Mouse (Mus musculus): ENCODE results near the gene Bag5.
"Not testable (repeated sequence)": the region's sequence is repeated elsewhere in the genome, so short reads cannot be mapped to it uniquely, and the experiment has no call there.

Gene Bag5

DNA sequence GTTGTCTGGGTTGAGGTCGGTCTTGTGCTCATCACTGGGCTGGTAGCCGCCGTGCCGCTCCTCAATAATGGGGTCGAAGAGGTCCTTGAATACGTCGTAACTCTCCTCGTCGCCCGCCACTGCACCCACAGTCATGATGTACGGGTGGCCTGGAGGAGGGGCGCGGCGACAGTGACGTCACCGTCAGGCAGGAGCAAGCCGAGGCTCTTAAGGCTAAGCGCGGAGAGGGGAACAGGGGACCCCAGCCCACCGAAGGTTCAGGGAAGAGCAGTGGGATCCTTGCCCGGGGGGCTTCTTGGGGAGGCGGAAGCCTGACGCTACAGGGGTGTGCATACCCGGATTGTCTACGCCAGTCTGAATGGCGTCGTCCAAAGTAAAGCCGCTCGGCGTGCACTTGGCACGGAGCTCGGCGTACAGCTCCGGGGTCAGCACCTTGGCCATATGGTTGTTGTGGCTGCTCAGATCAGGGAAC is 41.6 kb downstream of the Bag5 start:
- peak in 1 of 2 experiments; percentile 46 for DNase-seq

DNA sequence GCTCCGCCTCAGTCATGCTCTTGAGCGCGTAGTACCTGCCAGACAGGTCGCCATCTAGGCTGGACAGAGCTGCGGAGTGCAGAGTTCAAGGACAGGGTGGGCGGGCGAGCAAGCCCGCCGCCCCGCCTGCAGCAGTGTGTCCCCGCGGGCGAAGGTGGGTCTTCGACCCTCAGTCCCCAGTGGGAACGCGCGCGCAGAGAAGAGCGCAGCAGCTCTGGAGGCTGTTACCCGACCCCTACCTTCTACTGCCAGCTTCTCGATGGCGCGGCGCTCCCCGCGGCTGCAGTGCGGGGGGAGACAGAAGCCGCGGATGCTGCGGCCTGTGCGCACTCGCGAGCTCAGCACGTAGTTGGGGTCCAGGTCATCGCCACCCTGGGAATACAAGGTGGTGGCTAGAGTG is 42.1 kb downstream of the Bag5 start:
- DNase-seq, result no peak

DNA sequence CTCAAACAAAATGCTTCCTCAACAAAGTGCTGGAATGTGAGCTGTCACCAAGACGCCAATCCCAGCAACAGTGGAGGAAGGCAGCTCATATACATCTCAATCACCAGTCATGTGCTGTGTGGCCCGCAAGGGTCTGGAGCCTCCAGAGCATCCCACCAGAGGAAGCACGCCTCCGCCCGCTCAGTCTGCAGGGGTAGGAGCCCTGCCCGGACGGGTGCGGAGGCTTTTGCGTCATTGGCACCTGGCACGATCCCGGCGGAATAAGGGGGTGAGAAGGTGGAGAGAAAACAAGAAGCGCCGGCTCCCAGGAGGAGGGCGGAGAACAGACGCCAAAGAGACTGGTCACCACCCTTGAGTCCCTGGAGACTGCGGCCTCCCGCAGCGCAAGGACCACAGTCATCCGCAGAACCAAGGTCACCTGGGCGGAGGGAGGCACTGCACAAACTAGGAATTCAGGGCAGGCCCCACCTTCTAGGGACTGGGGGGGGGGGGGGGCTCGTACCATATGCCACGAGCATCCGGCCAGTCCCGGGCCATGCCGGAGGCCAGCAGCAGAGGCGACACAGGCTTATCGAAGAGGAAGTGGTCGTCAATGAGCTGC is 42.6 kb downstream of the Bag5 start:
- DNase-seq, result no peak

DNA sequence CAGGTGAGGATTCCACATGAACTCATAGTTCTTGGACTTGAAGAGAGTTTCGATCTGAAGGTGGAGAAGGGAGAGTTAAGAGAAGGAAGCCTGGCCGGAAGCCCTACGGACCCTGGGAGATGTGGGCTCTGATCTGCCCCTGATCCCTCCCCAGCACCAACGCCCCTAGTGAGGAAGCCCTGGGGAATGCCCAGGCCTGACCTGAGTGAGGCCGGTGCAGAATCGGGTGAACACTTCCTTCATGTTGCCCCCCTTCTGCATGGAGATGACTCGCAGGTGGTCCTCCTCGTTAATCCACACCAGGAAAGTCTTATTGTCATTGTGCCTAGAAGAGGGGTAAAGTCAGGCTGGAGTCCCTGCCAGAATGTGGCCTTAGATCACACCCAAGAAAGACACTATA is 43.1 kb downstream of the Bag5 start:
- no peak for DNase-seq

DNA sequence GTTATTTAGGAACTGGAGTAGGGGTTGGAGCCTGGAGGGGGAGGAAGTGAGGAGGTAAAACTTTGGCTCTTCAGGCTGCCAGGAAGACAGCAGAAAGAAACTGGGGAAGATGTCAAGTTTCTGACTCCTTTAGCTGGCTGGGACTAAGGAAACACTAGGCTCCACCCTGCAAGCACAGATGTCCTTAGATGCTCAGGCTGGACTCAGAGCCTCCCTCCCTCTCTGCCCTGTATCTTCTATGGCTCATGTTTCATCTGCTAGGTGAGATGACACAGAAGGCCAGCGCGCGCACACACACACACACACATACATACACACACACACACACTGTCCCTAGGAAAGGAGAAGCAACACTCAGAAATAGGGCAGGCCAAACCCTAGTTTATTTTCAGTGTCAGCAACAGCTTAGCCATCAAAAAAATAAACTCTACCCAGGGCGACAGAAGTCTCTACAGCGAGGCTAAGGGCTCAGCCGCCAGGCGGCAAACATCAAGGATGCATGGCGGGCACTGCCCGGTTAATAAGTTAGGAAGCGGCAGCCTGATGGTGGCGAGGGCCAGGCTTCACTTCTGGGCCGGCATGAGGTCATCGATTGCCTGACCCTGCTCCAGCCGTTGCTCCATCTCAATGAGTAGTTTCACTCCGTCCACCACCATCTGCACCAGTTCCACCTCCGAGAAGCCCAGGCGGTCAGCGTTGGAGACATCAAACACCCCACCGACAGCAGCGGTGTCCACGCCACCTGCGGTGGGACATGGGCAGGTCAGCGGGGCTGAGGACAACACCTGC is 43.9 kb downstream of the Bag5 start:
- no peak for DNase-seq

DNA sequence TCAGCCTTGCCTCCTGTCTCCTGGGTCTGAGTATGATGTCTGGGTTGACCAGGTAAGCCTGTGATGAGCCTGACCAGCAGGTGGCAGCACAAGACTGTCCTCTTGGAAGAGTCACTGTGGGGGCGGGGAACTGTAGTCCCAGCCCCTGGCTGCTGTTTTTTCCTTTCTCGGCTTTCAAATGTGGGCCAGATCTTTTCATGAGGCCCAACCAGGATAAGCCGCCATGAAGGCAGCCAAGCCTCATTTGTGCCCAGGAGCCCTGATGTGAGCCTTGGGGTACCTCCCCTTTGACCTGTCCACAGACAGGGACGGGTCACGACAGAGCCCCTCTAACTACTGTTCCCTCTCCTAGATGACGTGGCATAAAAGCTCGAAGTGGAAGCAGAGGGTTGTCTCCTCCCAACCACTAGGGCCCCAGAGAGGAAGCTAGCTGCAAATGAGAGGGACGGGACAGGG is 44.6 kb downstream of the Bag5 start:
- peak; percentile 75 to 93 for DNase-seq

DNA sequence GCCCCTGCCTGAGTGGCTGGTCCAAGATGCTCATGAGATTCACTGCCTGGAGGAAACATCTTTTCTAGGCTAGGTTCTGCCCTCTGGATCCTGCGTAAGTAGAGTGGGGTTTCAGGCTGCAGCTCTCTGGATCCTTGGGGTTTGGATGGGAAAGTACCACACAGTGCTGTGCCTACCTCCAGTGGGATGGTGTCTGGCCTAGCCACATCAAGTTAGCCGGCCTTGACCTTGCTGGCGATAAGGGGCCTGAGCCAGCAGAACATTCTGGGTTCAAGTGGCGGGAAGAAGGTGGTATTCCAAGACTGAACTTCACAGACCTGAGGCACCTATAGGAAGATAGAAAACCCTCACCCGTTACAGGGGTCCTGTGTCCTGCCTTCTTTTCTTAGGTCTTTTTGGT is 45.6 kb downstream of the Bag5 start:
- no peak for DNase-seq

DNA sequence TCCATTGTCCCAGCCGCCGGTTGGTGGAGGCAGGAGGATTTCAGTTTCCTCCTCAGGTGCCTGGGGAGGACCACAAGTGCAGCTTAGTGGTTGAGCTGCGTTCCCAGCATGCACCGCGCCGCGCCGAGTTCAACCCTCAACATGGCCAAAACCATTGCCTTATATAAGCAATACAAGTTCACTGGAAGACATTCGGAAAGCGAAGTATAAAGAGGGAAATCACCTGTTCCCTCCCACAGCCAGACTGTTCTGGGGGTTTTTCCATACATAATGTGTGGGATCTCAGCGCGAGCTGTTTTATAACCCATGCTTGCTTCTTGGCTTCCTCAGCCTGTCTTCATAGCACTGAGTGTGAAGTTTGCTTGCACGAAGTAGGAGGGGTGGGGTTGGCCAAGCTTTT is 46.7 kb downstream of the Bag5 start:
- DNase-seq, result no peak

DNA sequence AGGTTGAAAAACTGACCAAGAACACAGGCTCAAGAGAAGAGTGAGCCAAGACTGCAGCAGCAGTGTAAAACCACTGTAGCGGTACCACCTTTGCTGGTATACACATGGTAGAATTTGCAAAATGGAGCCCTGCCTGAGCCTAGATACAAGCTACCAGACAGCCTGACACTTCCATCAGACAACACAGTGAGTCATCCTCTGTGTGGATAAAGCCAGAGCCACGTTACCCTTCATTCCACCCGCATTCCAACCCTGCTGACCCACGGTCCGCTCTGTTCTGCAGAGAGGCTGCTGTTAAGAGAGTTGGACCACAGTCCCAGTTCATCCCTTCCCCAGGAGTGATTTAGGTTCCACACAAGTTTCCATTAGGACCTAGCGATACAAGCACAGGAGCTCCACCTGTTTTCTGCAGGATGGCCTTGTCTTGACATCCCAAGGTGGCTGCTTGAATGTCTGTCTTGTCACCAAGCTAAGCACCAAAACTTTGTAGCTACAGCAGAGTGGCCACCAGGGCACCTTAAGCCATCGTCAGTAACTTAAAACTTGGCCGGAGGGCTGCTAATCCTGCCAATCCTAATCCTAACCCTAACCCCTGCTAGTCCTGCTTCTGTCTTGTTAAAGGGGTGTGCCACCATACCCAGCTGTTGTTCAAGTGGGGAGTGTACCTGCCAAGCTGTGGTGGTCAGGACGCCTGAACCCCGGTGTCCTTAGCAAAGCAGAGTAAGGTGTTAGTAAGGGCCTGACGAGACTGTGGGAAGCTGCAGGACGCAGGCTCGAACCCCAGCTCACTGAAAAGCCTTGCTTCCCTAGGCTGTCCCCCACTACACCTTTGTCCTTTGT is 47.8 kb downstream of the Bag5 start:
- DNase-seq, result no peak

DNA sequence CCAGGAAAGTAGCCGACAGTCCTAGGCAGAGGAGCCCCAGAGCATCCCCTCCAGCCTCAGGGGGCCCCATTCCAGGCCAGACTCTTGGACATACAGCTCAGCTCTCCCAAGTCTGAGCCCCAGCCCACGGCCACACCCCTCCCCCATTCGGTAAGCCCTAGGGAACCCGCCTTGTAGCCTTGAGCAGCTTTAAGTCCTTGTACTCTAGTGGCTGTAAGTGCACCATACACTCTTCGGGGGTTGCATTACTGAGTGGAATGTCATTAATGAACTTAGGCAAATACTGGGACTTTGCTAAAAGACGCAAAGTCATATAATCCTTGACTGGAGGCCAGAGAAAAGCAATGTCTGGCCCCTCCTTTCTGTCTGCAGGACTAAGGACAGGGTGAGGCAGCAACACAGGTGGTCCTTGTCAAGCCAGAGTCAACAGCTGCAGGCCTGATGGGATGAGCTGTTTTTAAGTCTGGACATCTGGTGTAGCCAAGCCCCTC is 48.9 kb downstream of the Bag5 start:
- no peak for DNase-seq

DNA sequence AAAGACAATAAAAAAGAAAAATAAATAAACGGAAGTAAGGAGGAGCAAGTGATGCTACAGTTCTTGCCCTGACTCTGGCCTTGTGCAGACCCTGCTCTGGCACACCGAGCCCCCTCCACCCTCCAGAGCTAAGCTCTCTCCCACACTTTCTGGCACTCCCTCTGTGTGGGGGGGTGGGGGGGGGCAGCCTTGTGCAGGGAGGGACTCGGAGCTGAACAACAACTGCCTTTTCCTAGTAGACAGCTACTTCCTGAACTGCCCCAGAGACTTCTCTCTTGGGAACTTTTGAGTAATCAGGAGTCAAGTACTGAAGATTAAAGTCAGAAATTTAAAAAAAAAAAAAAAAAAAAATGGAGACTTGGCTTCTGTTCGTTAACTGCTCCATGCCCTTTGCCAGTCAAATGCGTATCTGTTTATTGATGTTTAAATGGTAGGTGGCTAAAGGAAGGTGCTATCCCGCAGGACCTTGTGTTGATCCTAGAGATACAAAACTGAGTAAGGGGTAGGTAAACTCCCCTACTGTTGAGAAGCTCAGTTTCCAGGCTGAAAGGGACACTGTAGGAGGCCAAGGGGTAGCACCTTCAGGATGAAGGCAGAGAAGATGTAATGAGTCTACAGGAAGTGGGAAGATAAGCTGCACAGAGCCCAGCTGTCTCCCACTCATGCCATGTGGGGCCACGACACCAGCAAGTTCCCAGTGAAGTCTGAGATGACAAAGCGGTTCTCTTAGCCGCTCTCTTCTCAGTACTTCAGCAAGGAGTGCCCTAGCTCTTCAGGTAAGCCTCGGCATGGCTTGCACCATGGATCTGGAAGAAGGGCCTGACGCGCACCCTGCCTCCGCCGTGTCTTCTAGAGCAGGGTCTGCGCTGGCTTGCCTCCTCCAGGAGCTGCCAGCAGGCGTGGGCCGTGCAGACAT is 49.6 kb downstream of the Bag5 start:
- no peak for DNase-seq

DNA sequence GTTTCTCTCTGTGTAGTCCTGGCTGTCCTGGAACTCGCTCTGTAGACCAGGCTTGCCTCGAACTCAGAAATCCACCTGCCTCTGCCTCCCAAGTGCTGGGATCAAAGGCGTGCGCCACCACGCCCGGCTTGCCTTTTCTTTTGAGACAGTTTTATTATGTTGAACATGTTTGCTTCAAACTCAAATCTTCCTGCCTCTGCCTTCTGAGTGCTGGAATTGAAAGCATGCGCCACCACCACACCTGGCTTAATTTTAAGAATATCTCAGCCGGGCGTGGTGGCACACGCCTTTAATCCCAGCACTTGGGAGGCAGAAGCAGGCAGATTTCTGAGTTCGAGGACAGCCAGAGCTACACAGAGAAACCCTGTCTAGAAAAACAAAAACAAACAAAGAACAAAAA is 51.5 kb downstream of the Bag5 start:
- DNase-seq, result not testable (repeated sequence)

DNA sequence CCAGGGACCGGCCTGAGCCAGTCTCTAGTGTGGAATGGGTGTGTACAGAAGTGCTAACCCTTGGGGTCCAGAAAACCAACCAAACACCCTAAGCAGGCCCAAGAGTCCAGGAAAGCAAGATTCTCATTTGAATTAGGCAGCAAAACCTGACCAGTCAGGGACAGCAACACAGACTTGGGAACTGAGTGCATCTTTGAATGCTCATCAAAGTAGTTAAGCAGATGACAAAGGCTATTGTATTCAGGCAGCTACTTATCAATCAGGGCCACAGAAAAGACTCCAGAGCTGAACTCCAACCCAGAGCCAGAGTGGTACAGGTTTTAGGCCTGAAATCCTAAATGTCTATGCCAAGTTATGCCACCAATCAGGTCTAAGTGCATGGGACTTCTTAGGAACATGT is 52.4 kb downstream of the Bag5 start:
- DNase-seq, result no peak
